Mouse (Mus musculus): ENCODE results near the gene Cadps.
A peak's percentile ranks its signal among the peaks of the same experiment; 100 is the strongest.

The Cadps gene

GRCm38 (mm10) chr14:12722452-12723194 is 100.3 kb downstream of the Cadps start:
- DNase-seq, result no peak

GRCm38 (mm10) chr14:12718766-12719165 is 104.1 kb downstream of the Cadps start:
- DNase-seq, result no peak

- no peak for DNase-seq
Measured at GRCm38 (mm10) chr14:12715906-12716659, 106.8 kb downstream of the Cadps start.

- DNase-seq, result no peak
Measured at GRCm38 (mm10) chr14:12707395-12707794, 115.5 kb downstream of the Cadps start.

GRCm38 (mm10) chr14:12704461-12704860 is 118.4 kb downstream of the Cadps start:
- DNase-seq, result no peak

GRCm38 (mm10) chr14:12690201-12690600 is 132.7 kb downstream of the Cadps start:
- no peak for DNase-seq

GRCm38 (mm10) chr14:12685015-12685414 is 137.9 kb downstream of the Cadps start:
- no peak for DNase-seq

GRCm38 (mm10) chr14:12680819-12681638 is 141.8 kb downstream of the Cadps start:
- DNase-seq, result no peak

GRCm38 (mm10) chr14:12661430-12661829 is 161.4 kb downstream of the Cadps start:
- no peak for DNase-seq

- DNase-seq, result no peak
Measured at GRCm38 (mm10) chr14:12657351-12657750, 165.5 kb downstream of the Cadps start.

GRCm38 (mm10) chr14:12642868-12643512 is 179.9 kb downstream of the Cadps start:
- DNase-seq, result no peak

- no peak for DNase-seq
Measured at GRCm38 (mm10) chr14:12638762-12639161, 184.1 kb downstream of the Cadps start.

GRCm38 (mm10) chr14:12637121-12637754 is 185.6 kb downstream of the Cadps start:
- DNase-seq, result no peak

GRCm38 (mm10) chr14:12624256-12625130 is 198.4 kb downstream of the Cadps start:
- DNase-seq, result peak; percentile 18 to 19

GRCm38 (mm10) chr14:12607025-12607424 is 215.9 kb downstream of the Cadps start:
- no peak for DNase-seq

GRCm38 (mm10) chr14:12606202-12606601 is 216.7 kb downstream of the Cadps start:
- no peak for DNase-seq

- no peak for DNase-seq
Measured at GRCm38 (mm10) chr14:12602080-12602479, 220.8 kb downstream of the Cadps start.

GRCm38 (mm10) chr14:12595326-12595725 is 227.6 kb downstream of the Cadps start:
- DNase-seq, result no peak

GRCm38 (mm10) chr14:12592472-12593075 is 230.3 kb downstream of the Cadps start:
- DNase-seq, result no peak

GRCm38 (mm10) chr14:12591829-12592228 is 231.1 kb downstream of the Cadps start:
- no peak for DNase-seq

- no peak for DNase-seq
Measured at GRCm38 (mm10) chr14:12583536-12583935, 239.3 kb downstream of the Cadps start.

Data from kidney, postnatal 4 days (tissue).